Mouse (Mus musculus) brown adipose tissue, adult 24 weeks (tissue): ENCODE data around the gene Olig3. TPM values are rescaled to one million over a fixed set of nuclear protein-coding genes. Genes with fewer than 3 reads are reported as not detected.
"Not testable (repeated sequence)": the region's sequence is repeated elsewhere in the genome, so short reads cannot be mapped to it uniquely, and the experiment has no call there.

Source experiments
- H3K27ac ChIP-seq: fragments of 200-500 bp; replicated peaks from 2 replicates; pipeline ENCODE4 v1.5.1; 2012; ENCODE audit warnings: low read depth, mild to moderate bottlenecking, low read length
- H3K4me1 ChIP-seq: fragments of 200-500 bp; 2 replicates; pipeline ENCODE4 v1.6.1; 2012; ENCODE audit warnings: low read length, mixed read lengths; ENCODE audit not compliant: control insufficient read depth, insufficient read depth, insufficient read length
- H3K4me3 ChIP-seq: fragments of 200-500 bp; 2 replicates; pipeline ENCODE4 v1.5.1; 2012; ENCODE audit warnings: low read depth, mild to moderate bottlenecking, low read length, moderate library complexity; ENCODE audit not compliant: insufficient read depth
- polyA plus RNA-seq: library from polyadenylated mRNA; stranded (reverse); fragments of >200 nt; gene quantifications from 2 replicates; pipeline ENCODE4 v1.2.4, GENCODE M21; 2012; ENCODE audit not compliant: missing spikeins, insufficient read depth, insufficient read length

Olig3 gene
- polyA plus RNA-seq, 1 experiment = not detected

DNA sequence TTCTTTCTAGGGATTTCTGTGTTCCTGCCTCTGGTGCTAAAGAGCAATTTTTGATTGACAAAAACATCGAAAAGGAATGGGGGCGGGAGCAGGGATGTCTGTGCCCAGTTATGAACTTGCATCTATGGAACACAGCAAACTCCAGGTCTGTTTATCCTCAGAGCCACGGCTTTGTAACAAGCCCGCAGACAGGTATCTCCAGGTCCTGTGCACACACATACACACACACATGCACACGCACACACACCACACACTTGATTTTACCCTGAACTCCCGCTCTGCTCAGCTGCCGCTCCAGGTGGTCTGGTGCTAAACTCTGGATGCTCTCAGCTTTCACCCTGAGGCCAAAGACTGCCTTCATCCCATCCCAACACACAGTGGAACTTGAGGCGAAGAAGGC is 1.3 kb upstream of the Olig3 start:
- Histone ChIP-seq H3K4me3 (no peak overlapping the region), H3K4me1 (no peaks in the 10 kb centered on the region), H3K27ac (no peak overlapping the region)

DNA sequence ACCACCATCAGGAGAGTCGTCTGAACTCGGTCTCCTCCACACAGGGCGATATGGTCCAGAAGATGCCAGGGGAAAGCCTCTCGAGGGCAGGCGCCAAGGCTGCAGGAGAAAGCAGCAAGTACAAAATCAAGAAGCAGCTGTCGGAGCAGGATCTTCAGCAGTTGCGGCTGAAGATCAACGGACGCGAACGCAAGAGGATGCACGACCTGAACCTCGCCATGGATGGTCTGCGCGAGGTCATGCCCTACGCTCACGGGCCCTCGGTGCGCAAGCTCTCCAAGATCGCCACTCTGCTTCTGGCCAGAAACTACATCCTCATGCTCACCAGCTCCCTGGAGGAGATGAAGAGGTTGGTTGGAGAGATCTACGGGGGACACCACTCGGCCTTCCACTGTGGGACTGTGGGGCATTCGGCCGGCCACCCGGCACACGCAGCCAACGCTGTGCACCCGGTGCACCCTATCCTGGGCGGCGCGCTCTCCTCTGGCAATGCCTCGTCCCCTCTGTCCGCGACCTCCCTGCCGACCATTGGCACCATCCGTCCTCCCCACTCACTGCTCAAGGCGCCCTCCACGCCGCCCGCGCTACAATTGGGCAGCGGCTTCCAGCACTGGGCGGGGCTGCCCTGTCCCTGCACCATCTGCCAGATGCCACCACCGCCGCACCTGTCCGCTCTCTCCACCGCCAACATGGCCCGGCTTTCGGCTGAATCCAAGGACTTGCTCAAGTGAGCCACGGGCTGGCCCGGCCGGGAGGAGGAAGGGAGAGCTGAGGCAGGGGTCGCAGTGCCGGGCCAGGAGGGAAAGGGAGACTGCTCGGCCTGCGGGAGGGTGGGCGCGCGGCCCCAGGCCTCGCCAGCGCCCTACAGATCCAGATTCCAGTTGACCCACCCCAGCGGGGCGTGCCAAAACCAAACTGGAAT is 648 bp downstream of the Olig3 start:
- no peak overlapping the region for H3K4me3 ChIP-seq
- no peaks in the 10 kb centered on the region for H3K4me1 ChIP-seq
- no peak overlapping the region for H3K27ac ChIP-seq

DNA sequence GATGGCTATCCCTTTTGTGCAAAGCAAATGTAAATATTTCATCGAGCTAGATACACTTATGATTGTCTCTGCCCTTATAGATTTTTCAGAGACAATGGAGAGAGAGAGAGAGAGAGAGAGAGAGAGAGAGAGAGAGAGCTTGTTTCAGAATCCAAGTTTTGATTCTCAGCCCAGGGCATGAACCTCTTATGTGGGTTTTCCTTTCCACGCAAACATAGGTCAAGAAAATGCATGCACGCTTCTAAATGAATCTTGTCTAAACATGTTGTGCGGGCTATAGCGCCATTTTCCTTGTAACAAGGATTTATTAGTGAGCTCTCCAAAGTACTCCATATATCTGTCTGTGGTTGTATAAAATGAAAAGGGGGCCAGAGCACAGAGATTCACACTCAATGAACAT is 1.5 kb downstream of the Olig3 start:
- Histone ChIP-seq H3K27ac (no peak overlapping the region), H3K4me3 (no peak overlapping the region)

DNA sequence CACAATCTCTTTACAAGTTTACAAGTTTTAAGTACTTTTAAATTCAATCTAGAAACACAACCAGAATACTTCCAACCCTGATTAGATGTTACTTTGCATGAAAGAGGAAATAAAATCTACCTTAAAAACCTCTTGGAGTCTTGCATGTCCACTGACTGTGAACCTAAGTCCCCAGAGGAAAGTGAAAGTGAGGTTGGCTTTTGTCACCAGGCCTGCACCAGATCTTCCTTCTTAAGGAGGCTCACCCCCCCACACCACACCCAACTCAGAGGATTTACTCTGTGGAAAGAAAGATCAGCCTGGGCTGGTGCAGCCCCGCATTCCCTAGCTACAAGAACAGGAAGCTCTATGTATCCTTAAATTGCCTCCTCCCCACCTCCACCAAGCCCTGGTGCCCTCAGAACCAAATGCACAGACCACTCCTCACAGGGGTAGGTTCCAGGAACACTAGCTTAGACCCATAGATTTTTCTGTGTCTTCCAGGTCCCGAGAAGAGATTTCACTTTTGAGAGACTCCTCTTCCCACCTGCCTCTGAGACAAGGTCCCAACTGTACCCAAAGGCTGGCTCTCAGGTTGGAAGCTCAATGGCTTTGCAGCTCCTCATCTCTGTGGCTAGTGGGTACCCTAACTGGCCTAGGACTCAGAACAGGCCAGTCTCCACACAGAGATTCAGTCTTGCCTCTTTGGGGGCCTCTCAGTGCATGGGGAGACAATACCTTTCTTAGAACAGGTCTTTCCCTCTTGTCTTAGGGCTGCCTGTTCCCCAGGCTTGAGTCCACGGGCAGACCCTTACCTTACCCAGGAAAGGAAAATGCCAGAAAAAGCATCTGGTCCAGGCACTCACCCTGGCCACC is 4.3 kb downstream of the Olig3 start:
- Histone ChIP-seq H3K4me3 (no peak overlapping the region), H3K4me1 (no peaks in the 10 kb centered on the region), H3K27ac (no peak overlapping the region)

More for the DNA sequence above, 1.5 kb downstream of the Olig3 start:
- H3K4me1 ChIP-seq = no peaks in the 10 kb centered on the region

DNA sequence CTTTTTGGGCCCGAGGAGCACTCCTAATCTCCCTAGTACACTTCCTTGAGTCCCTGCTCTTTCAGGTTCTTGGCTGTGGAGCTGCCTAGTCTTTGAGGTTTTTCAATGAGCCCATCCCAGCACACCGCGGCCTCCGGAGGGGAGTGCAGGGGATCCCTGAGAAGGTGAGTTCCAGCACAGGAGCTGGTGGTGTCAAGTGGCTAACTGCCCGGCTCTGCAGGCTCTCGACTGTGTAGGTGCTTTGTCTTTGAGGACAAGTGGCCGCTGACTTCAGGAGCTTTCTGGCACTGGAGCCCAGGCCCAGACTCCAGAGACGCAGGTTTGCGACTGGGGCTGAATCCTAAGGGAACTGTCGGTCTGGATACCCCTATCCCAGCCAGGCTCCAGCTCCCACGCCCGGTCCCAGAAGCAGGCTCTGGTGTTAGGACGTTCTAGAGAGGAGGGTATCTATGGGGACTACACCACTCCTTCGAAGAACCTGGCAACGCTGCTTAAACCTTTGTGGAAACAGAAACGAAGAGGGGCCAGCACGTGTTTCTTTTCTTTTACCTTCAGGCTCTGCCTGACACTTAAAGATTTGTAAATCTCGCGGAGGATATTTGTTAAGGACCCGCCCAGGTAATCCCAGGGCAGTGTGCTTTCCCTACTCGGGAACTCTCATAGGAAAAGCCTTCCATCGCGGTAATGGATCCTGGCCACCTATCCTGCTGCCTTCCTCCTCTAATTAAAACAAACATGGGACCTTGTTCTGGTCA is 5.4 kb downstream of the Olig3 start:
- Histone ChIP-seq H3K4me1 (no peaks in the 10 kb centered on the region), H3K27ac (no peak overlapping the region), H3K4me3 (no peak overlapping the region)

DNA sequence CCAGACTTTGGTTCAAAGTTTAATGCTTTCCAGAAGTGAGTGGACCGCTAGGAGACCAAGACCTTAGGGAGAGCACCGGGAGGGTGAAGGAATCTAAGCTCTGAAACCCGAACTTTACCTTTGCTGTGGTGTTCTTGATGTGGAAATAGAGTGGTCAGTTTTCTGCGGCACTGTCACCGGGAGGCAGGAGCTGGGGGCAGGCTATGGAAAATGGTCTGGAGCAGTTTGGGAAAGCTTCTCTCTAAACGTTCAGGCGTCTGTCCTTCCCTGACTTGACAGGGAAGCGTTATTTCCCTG is 5.9 kb downstream of the Olig3 start:
- Histone ChIP-seq H3K27ac (no peak overlapping the region), H3K4me3 (no peak overlapping the region), H3K4me1 (no peaks in the 10 kb centered on the region)

DNA sequence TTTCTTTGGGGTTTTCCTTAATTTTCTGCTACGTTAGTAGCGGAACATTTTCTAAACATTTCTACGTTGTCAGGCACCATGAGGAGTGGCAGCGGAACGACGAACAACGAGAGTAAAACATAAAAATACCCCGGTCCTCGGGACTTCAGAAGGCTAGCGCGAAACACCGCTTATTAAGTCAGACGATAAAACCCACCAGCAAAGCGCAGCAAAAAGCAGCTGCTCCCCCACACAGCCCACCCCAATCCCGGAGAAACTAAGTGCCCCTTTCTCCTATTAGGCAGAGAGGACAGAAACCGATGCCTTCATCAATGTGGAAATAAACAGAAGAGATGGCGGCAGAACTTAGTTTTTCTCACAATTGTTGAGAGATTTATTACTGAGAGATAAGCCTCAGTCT is 6.5 kb downstream of the Olig3 start:
- no peak overlapping the region for H3K27ac ChIP-seq
- no peak overlapping the region for H3K4me3 ChIP-seq
- H3K4me1 ChIP-seq = no peaks in the 10 kb centered on the region

DNA sequence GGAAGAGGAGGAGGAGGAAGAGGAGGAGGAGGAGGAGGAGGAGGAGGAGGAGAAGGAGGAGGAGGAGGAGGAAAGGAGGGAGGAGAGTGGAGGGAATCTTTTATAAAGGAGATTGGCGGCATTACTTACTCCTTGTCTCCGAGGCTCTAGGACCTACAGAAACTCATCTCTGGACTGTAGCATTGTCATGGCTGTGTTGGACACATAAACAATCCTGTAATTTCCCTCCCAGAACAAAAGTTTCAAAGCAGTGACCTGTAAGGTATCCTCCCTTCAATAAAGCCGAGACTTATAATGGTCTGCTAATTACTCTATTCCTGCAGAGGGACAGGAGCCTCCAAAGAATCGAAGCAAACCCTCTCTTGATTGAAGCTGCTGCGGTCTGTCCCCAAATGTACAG is 7.0 kb downstream of the Olig3 start:
- H3K27ac ChIP-seq = no peak overlapping the region

DNA sequence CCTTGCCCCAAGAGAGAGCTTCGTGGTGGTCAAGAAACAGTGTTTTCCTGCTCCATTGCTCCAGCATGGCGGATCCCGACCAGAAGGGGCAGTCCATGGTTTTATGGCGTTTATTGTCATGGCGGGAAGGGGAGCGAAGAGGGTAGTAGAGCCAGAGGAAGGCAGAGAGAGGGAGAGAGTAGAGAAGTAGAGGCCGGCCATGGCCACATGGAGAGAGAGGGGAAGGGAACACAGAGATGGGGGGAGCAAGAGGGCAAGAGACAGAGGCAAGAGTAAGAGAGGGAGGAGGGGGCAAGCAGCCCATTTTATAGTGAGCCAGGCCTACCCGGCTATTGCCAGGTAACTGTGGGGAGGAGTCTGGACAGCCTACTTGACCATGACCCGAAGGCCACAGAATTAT is 12.8 kb downstream of the Olig3 start:
- Histone ChIP-seq H3K27ac (no peak overlapping the region), H3K4me1 (0 out of 2 replicates have a peak, but pooled peaks cover 3% of the 10 kb centered on the region), H3K4me3 (no peak overlapping the region)

More for the DNA sequence above, 7.0 kb downstream of the Olig3 start:
- no peaks in the 10 kb centered on the region for H3K4me1 ChIP-seq
- no peak overlapping the region for H3K4me3 ChIP-seq

DNA sequence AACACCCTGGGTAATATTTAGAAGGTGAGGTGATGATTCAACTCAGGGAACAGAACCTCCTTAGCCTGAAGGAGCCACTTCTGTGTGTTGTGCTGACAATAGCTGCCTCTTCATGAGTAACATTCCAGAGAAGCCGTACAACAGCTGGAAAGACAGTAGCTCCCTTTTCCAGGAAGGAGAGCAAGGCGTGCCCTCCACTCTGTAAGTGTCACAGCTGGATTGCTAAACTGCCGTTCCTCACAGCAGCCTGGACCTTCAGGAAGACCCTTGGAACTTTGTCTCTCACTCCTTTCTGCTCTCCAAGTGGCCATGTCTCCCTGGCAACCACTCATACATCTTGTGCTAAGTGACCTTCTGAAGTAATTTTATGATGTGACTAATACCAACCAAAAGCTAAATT is 13.8 kb downstream of the Olig3 start:
- H3K4me1 ChIP-seq = 0 out of 2 replicates have a peak, but pooled peaks cover 3% of the 10 kb centered on the region
- H3K27ac ChIP-seq = no peak overlapping the region
- no peak overlapping the region for H3K4me3 ChIP-seq

DNA sequence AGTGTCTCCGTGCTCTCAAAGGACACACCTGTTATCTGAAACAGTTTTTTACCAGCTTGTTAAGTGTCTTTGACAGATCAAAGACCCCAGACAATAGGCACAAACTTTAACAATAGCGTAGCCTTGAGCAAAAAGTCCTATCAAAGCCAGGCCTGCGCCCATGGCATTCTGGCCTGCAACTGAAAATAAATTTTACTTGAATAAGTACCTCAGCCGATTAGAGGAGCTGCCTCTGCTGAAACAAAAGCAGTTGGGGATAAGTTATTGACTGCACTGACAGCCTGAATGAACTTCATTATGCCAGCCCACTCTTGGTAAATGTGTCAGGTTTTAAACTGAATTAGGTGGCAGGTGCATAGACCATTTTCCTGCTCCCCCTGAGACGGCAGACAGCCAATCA is 15.9 kb downstream of the Olig3 start:
- Histone ChIP-seq H3K4me1 (0 out of 2 replicates have a peak, but pooled peaks cover 3% of the 10 kb centered on the region), H3K27ac (no peak overlapping the region), H3K4me3 (no peak overlapping the region)

DNA sequence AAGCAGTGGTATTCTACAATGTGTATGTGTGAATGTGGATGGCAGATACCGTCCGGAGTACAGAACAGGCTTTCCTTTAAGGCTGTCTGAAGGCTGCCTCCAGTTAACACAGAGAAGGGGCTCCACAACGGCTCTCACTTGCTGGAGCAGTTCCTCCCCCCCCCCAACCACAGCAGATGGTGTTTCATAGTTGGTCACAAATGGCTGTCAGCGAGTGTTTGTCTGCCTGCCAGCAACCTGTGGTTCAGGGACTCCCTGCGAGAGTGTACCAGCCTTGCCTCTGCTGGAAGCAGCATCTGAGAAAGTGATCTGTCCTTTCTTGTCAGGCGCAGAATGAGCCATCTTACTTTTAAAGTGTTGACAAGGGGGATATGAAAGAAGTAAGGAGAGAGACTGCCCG is 17.5 kb downstream of the Olig3 start:
- Histone ChIP-seq H3K27ac (no peak overlapping the region), H3K4me3 (no peak overlapping the region), H3K4me1 (0 out of 2 replicates have a peak, but pooled peaks cover 3% of the 10 kb centered on the region)

DNA sequence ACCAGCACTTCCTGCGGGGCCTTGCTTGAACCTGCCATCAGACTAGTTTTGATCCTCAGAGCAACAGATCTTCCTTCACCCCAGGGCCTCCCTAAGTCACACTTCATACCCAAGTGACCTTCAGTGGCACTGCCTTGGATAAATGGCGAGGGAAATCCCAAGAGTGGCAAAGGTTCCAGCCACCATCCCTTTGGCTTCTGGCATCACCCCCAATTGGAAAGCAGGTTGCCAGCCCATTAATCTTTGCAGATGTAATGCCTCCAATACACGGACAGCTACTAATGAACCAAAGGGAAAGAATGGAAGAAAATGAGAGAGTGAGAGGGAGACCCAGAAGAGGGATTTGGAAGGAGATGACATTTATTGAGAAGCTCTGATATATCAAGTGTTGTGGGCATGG is 18.0 kb downstream of the Olig3 start:
- H3K27ac ChIP-seq = no peak overlapping the region
- H3K4me3 ChIP-seq = no peak overlapping the region
- 0 out of 2 replicates have a peak, but pooled peaks cover 3% of the 10 kb centered on the region for H3K4me1 ChIP-seq

DNA sequence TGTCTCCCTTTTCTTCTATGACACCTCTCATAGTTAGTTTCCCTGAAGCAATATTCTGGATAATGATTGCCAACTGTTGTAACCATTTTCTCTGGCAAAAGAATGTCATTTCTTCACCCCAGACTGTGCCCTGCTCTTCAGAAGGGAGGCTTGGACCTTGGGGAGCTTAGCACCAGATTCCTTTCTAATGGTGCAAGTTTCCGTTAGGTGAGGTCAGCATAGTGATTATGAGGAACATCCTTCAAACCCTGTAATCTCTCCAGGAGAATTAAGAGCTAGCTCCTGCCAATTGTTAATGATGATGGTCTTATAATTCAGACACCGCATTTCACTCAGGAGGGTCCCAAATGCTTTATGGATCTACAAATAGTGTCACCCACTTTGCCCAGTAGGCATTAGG is 19.5 kb downstream of the Olig3 start:
- 0 out of 2 replicates have a peak, but pooled peaks cover 3% of the 10 kb centered on the region for H3K4me1 ChIP-seq
- H3K4me3 ChIP-seq = no peak overlapping the region
- H3K27ac ChIP-seq = no peak overlapping the region

DNA sequence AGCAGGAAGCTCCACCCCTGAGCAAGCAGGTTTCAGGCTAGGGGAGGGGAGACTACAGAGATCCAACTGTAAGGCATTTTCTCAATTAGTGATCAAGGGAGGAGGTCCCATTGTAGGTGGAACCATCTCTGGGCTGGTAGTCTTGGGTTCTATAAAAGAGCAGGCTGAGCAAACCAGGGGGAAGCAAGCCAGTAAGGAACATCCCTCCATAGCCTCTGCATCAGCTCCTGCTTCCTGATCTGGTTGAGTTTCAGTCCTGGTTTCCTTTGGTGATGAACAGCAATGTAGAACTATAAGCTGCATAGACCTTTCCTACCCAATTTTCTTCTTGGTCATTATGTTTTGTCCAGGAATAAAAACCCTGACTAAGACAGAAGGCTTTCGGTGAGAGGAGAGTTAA is 24.6 kb downstream of the Olig3 start:
- not testable (repeated sequence) for H3K27ac ChIP-seq, H3K4me1 ChIP-seq, H3K4me3 ChIP-seq
